Mouse (Mus musculus) frontal cortex, postnatal 14 days (tissue): ENCODE measurements around the gene Olfr187.
"Not testable (repeated sequence)": the region's sequence is repeated elsewhere in the genome, so short reads cannot be mapped to it uniquely, and the experiment has no call there.

ENCODE experiments used
- DNase-seq, 2 experiments: peaks; one replicate each; pipeline ENCODE4 v3.0.0; 2022; ENCODE audit warnings: low spot score in 2 of 2

The Olfr187 gene

DNA sequence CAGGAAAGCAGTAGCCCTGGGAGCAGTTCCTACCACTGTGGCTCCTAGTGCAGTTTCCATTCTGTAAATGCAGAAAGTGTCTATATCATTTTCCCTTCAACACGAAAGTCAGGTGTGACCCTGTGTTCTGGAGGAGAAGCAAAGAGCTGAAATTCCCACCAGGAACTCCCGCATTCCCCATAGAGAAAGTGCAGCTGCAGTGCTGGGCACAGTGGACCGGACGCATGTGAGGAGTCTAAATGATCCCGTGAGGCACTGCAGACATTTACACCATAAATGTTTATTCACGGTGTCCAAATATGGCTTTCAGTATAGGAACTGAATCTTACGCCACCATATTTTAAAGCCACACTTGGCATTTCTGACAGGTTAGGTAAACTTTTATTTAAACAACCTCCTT, at the start of gene Olfr187:
Olfr187 (minus strand) TSS at position 58 of the 400 bp plus-strand sequence.
- no peak for DNase-seq

DNA sequence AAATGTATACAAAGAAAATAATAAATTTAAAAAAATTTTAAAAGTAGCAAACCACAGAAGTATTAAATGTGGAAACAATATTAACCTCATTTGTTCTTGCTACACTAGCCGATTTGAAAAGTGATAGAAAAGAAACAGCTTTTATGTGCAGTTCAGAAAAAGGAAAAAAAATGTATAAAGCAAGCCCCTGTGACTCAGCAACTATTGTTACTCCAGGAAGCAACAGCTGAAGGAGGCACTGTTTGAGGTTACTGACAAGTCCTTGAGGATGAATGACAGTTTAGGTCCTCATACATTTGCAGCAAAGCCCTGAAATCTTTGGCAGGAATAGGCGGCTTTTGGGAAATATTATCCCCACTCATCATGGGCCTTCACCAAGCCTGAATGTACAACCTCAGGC, 41.5 kb upstream of the Olfr187 start:
- not testable (repeated sequence) for DNase-seq

- no peak for DNase-seq
Measured at GRCm38 (mm10) chr16:59077905-59078304, 38.3 kb upstream of the Olfr187 start, which contains the start of gene Olfr190. Gene Olfr190, minus strand, starts transcription at chr16:59078005.

DNA sequence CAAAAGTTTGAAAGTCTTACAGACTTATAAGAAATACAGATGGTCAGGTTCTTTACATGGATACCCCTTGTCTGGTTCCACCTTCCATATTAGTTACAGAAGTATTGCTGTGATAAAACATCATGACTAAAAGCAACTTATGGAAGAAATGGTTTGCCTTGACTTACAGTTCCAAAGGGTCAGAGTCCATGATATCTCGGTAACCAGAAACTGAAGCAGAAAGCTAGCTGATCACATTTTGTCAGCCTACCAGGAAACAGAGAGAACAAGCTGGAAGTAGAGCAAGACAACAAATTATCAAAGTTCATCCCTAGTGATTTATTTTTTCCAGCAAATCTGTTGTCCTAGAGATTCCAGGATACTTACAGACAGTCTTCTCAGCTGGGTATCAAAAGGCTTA, 34.0 kb upstream of the Olfr187 start:
- DNase-seq, result no peak

DNA sequence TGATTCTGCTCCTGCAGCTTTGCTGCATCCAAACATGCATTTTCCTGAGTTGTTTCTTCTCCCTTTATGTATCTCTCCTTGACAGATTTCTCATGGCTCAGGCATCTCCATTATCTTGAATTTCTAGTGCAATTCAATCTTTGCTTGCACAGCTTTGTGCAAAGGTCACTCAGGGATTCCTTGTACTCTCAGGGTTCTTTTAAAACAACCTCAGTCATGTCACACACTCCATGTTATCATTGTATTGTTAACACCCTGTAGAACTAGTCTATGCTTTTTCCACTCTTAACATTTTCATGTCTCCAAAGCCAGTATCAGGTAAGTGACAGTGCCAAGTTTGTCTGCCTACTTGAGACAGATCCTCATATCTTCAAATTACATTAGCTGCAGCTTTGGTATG, 32.2 kb upstream of the Olfr187 start:
- DNase-seq, result no peak

DNA sequence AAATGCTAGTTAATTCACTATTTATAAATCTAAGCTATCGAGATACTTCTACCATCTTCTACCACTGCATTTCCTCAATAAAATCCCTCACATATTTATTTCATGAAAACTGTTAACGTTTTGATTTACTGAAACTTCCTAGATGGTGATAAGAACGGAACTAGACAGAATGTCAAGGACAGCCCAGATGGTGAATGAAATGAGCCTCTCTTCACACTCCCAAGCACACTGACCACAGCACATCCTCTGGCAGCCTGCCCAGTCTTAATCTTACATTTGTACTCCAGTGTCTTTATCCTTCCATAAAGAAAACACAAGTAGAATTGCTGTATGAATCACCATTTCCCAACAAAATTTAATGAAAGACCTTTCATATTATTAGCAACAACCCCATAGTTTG, 22.8 kb upstream of the Olfr187 start:
- not testable (repeated sequence) for DNase-seq

DNA sequence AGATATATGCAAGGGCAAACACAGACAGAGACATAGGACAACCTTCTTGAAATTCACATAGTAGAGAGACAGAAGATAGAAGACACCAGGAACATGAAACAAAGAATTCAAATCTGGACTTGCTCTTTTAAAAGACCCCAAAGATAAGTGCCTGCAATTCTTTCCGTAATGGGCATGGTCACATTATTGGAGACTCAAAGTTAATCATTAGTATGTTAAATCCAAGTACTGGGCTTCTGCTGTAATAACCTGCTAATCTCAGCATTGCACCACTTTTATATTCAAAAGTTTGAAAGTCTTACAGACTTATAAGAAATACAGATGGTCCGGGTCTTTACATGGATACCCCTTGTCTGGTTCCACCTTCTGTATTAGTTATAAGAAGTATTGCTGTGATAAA, 9.7 kb upstream of the Olfr187 start:
- DNase-seq, result not testable (repeated sequence)

DNA sequence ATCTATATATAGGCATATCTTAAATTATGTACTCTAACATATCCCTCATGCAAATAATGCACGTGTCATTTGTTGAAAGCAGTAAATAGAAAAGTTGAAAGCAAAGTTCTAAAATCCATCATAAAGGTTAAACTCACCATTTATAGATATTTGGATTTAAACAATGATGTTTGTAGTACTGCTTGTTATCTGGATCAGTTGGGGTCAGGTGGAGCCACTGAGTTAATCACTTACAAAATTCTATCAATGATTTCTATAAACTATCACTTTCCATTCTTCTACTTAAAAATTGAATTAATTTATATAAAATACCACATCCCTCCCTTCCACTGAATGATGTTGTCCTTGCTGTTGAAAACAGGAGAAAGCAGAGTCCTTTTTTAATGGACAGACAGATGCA, 9.3 kb upstream of the Olfr187 start:
- no peak for DNase-seq

DNA sequence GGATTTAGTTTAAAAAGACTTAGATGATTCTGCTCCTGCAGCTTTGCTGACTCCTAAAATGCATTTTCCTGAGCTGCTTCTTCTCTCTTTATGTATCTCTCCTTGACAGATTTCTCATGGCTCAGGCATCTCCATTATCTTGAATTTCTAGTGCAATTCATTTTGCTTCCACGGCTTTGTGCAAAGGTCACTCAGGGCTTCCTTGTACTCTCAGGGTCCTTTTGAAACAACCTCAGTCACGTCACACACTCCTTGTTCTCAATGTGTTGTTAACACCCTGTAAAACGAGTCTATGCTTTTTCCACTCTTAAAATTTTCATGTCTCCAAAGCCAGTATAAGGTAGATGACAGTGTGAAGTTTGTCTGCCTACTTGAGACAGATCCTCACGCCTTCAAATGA, 8.0 kb upstream of the Olfr187 start:
- no peak for DNase-seq

DNA sequence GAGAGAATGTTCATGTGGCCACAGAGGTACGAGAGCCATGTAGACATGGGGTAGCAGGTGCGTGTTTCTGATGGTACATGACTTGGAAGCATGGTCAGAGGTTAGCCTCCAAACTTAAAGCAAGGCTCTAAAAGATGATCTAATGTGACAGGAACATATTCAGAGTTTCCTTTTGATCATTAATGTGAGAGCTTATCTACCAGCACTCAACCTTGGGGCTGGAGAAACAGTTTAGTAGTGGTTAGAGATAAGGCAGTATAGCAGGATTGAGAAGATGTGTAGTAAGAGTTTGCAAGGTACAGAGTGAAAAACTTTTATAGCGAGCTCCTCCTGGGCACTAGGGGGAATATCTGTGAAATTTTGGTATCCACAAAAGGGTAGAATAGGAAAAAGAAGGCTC, 6.3 kb upstream of the Olfr187 start:
- no peak for DNase-seq

DNA sequence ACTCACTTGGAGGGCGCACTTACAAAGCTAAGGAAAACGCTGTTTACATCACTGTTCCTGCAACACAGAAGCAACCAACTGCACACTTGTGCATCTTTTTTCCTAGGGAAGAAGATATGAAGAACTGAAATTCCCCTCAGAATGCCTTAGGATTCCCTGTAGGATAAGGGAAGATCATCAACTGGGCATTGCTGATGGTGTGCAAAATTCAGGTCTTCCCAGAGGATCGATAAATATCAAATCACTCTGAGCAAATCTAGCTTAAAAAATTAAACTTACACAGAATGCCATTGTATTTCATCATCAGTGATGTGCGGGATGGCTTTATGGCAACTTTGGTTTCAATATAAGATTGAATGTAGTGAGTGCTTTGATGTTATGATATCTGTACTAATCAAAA, 9.4 kb downstream of the Olfr187 start, which contains the start of gene Olfr186:
Olfr186 (minus strand) TSS at position 101 of the 400 bp plus-strand sequence.
- DNase-seq, result no peak

- DNase-seq, result no peak
Measured at GRCm38 (mm10) chr16:59013357-59014018, 26.1 kb downstream of the Olfr187 start.

- DNase-seq, result no peak
Measured at GRCm38 (mm10) chr16:59007146-59007545, 32.4 kb downstream of the Olfr187 start.

DNA sequence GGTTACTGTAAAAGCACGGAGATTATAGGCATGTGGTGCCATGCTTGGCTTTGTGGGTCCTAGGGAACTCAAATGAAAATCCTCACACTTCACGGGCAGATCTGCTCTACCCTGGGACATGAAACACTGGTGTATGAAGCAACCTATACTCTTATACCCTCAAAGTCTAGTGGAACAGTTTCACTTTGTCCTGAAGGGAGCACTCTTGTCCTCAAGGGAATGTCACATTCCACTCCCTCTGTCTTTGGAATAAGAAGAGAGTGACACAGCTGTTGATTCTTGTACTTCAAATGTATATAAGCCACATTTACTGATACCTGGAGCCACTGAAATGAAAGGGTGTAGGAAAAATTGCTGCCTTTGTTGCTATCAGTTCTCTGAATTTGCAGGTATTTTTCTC, 44.5 kb downstream of the Olfr187 start, which contains the start of gene Olfr183:
Olfr183 (plus strand) TSS at position 301 of the 400 bp plus-strand sequence.
- no peak for DNase-seq
